9 mouse cellular contexts compared by ENCODE assay signal in the genomic region with DNA sequence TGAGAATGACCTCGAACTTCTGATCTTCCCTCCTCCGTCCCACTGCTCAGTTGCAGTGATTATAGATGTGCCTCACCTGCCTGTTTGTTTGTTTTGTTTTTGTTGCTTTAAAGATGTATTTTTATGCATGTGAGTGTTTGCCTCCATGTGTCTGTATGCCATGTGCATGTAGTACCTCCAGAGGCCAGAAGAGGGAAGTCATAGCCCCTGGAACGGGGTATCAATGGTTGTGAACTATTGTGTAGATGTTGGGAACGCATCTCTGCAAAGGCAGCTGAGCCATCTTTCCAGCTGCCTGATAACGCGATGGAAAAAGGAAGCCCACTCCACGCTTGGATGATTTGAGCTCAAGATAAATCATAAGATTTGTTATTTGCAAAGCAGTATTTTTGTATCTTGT.
A peak's percentile ranks its signal among the peaks of the same experiment; 100 is the strongest.
DNase-seq lines count a peak whose midpoint lies in the region; ATAC-seq and TF ChIP-seq lines count a peak whose summit lies in the region.
"Had no signal": no experiment of that assay in that cellular context is flagged by ENCODE, and none has a peak within 500 bp of the region (broad histone marks: within the 10 kb centered on the region; RNA-seq: fewer than 3 reads in every experiment).

No protein-coding gene starts in this region.

- no peak for TF ChIP-seq EP300 in liver, postnatal 0 days (IDR thresholded peaks at IDR 0.05; ENCODE audit: low read depth)

- ATAC-seq in forebrain, embryonic 11.5 days (replicated peaks; ENCODE audit: low FRiP score) = no peak
- ATAC-seq in forebrain, embryonic 15.5 days (replicated peaks) = no peak
- no peak for ATAC-seq in liver, postnatal 0 days
- ATAC-seq in liver, embryonic 11.5 days (replicated peaks; ENCODE audit: low FRiP score) = no peak

- H3K36me3 ChIP-seq in forebrain, embryonic 11.5 days (ENCODE audit: control insufficient read depth, insufficient read depth, low read length) = no peaks in the 10 kb centered on the region
- no peaks in the 10 kb centered on the region for H3K36me3 ChIP-seq in forebrain, embryonic 15.5 days
- H3K36me3 ChIP-seq in liver, postnatal 0 days (replicated peaks; ENCODE audit: insufficient read depth, low read length) = no peaks in the 10 kb centered on the region
- H3K36me3 ChIP-seq in liver, embryonic 11.5 days (ENCODE audit: control insufficient read depth, insufficient read depth, low read length) = no peaks in the 10 kb centered on the region
- H3K36me3 ChIP-seq: lung, embryonic 15.5 days had no signal

- no peaks in the 10 kb centered on the region for H3K9me3 ChIP-seq in forebrain, embryonic 11.5 days (ENCODE audit: control insufficient read depth, low read length)
- H3K9me3 ChIP-seq in forebrain, embryonic 15.5 days = no peaks in the 10 kb centered on the region
- no peaks in the 10 kb centered on the region for H3K9me3 ChIP-seq in liver, postnatal 0 days (ENCODE audit: low read length)
- H3K9me3 ChIP-seq in liver, embryonic 11.5 days (ENCODE audit: control insufficient read depth, low read length) = no peaks in the 10 kb centered on the region
- H3K9me3 ChIP-seq: lung, embryonic 15.5 days had no signal

- no peaks in the 10 kb centered on the region for H3K4me1 ChIP-seq in forebrain, embryonic 11.5 days (replicated peaks; ENCODE audit: control insufficient read depth, insufficient read depth, low read length)
- 0 out of 2 replicates have a peak, but pooled peaks cover 5% of the 10 kb centered on the region for H3K4me1 ChIP-seq in forebrain, embryonic 15.5 days
- H3K4me1 ChIP-seq in liver, postnatal 0 days (ENCODE audit: insufficient read depth) = no peaks in the 10 kb centered on the region
- H3K4me1 ChIP-seq in liver, embryonic 11.5 days (replicated peaks; ENCODE audit: control insufficient read depth, insufficient read depth, low read length) = no peaks in the 10 kb centered on the region
- H3K4me1 ChIP-seq: lung, embryonic 15.5 days had no signal

- H3K4me2 ChIP-seq in forebrain, embryonic 11.5 days (ENCODE audit: low read depth, low read length, severe bottlenecking) = no peak overlapping the region
- no peak overlapping the region for H3K4me2 ChIP-seq in forebrain, embryonic 15.5 days (replicated peaks)
- H3K4me2 ChIP-seq in liver, postnatal 0 days (ENCODE audit: low read depth, low read length) = no peak overlapping the region
- no peak overlapping the region for H3K4me2 ChIP-seq in liver, embryonic 11.5 days
- H3K4me2 ChIP-seq: lung, embryonic 15.5 days had no signal

- H3K27me3 ChIP-seq in forebrain, embryonic 11.5 days (ENCODE audit: control insufficient read depth, insufficient read depth, low read length) = no peaks in the 10 kb centered on the region
- no peaks in the 10 kb centered on the region for H3K27me3 ChIP-seq in forebrain, embryonic 15.5 days
- no peaks in the 10 kb centered on the region for H3K27me3 ChIP-seq in liver, postnatal 0 days (ENCODE audit: insufficient read depth, low read length)
- no peaks in the 10 kb centered on the region for H3K27me3 ChIP-seq in liver, embryonic 11.5 days (replicated peaks; ENCODE audit: control insufficient read depth, insufficient read depth, low read length)
- H3K27me3 ChIP-seq: lung, embryonic 15.5 days had no signal

- no peak overlapping the region for H3K4me3 ChIP-seq in forebrain, embryonic 11.5 days (ENCODE audit: low read depth, low read length)
- no peak overlapping the region for H3K4me3 ChIP-seq in forebrain, embryonic 15.5 days
- no peak overlapping the region for H3K4me3 ChIP-seq in liver, postnatal 0 days (ENCODE audit: low read depth, low read length)
- H3K4me3 ChIP-seq in liver, embryonic 11.5 days (ENCODE audit: low read depth, low read length) = no peak overlapping the region
- H3K4me3 ChIP-seq: lung, embryonic 15.5 days had no signal

- peak; percentile 72 for TF ChIP-seq CTCF in liver, postnatal 0 days (IDR thresholded peaks at IDR 0.05; ENCODE audit: low read depth)
- TF ChIP-seq CTCF in brain, embryonic 14.5 days (IDR thresholded peaks at IDR 0.05; ENCODE audit: borderline replicate concordance, extremely low read depth, insufficient read depth, insufficient read length) = peak; percentile 59; the same call in 1 of the 2 replicates

- no peak for TF ChIP-seq POLR2A in brain, embryonic 14.5 days (IDR thresholded peaks at IDR 0.05; ENCODE audit: borderline replicate concordance, extremely low read depth, insufficient read depth, insufficient read length, poor library complexity, severe bottlenecking)

- H3K9ac ChIP-seq in forebrain, embryonic 11.5 days (ENCODE audit: low read length) = no peak overlapping the region
- H3K9ac ChIP-seq in forebrain, embryonic 15.5 days (replicated peaks) = no peak overlapping the region
- no peak overlapping the region for H3K9ac ChIP-seq in liver, postnatal 0 days (replicated peaks)
- no peak overlapping the region for H3K9ac ChIP-seq in liver, embryonic 11.5 days (ENCODE audit: low read depth, low read length)
- H3K9ac ChIP-seq: lung, embryonic 15.5 days had no signal

- no peak overlapping the region for H3K27ac ChIP-seq in forebrain, embryonic 11.5 days (ENCODE audit: low read depth, low read length)
- H3K27ac ChIP-seq in forebrain, embryonic 15.5 days (replicated peaks) = no peak overlapping the region
- no peak overlapping the region for H3K27ac ChIP-seq in liver, postnatal 0 days (ENCODE audit: low read depth)
- H3K27ac ChIP-seq in liver, embryonic 11.5 days (ENCODE audit: low read depth, low read length) = no peak overlapping the region
- H3K27ac ChIP-seq: lung, embryonic 15.5 days had no signal

- WGBS in forebrain, embryonic 11.5 days = 77% methylated on average over 7 of the region's 7 CpGs
- WGBS in forebrain, embryonic 15.5 days = 71% methylated on average over 7 of the region's 7 CpGs
- 65% methylated on average over 7 of the region's 7 CpGs for WGBS in liver, postnatal 0 days (ENCODE audit: insufficient replicate concordance)
- WGBS in liver, embryonic 11.5 days = 71% methylated on average over 7 of the region's 7 CpGs

- DNase-seq in forebrain, embryonic 11.5 days (ENCODE audit: low spot score) = peak; percentile 49
- DNase-seq in liver, postnatal 0 days = no peak
- no peak for DNase-seq in liver, embryonic 11.5 days (ENCODE audit: low spot score)
- DNase-seq in brain, embryonic 14.5 days (ENCODE audit: low read depth) = peak; percentile 43
- DNase-seq in naive thymus-derived CD4-positive, alpha-beta T cell, adult 2 months (ENCODE audit: low read depth) = peak; percentile 35
- DNase-seq in layer of hippocampus, adult 9-11 months = no peak
- no peak for DNase-seq in frontal cortex, postnatal 36 days (ENCODE audit: low spot score in 2 of 2)

Comparison
In these comparisons a context has a peak if more than half of its experiments do, and no peak if none do; other contexts are left out.
1. DNase-seq: peak in forebrain, embryonic 11.5 days (single experiment), brain, embryonic 14.5 days (single experiment) and naive thymus-derived CD4-positive, alpha-beta T cell, adult 2 months (single experiment); none in liver, postnatal 0 days (single experiment), liver, embryonic 11.5 days (single experiment), layer of hippocampus, adult 9-11 months (single experiment) and frontal cortex, postnatal 36 days (0 of 2).